Mouse (Mus musculus) embryonic fibroblast, embryonic 13.5 days (primary cell): ENCODE data around the gene Ttll5.

ENCODE experiments used
- CTCF ChIP-seq: IDR thresholded peaks from 2 replicates; pipeline ENCODE4 v1.5.1; 2011; ENCODE audit warnings: mild to moderate bottlenecking, control low read depth, low read length, moderate library complexity, borderline replicate concordance; ENCODE audit not compliant: insufficient read depth
- POLR2A ChIP-seq: IDR thresholded peaks from 2 replicates; pipeline ENCODE4 v1.6.1; 2011; ENCODE audit warnings: low read depth, mild to moderate bottlenecking, control low read depth, low read length, moderate library complexity

DNA sequence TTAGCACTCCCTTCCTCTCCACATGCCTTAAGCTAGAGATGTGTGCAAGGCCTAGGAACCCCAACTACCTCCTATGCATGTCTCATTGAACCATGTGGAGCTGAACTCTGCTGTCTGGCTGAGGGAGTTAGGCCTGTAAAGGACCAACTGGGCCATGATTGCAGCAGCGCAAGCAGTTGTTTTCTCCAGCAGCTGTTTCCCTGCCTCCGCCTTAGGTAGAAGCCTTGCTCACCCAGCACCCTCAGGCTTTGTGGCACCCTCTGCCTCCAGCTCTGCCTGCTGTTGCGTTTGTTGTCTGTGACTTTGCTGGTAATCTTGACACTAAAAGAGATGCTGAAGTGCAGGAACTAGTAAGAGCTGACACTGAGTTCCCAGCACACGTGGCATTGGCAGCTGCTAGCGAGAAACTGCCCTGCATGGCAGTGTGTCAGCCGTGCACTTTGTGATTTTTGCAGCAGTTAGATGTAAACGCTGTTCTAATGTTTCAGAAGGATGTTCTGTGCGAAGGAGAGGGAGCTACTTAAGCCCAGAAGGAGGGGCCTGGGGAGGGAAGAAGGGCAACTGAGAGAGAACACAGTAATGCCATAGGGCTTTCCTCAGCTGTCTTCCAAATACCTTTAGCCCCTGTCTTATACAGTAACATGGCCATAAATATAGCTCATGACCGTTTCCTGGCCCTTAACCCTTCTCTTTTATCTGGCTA is 198.0 kb downstream of the Ttll5 start:
- TF ChIP-seq CTCF: no peak
- TF ChIP-seq POLR2A: no peak
